Mouse (Mus musculus) thymus, postnatal 4 days (tissue): ENCODE results near the gene Usp2.

Experiments
- DNase-seq: peaks from one replicate; pipeline ENCODE4 v3.0.0; 2021

The Usp2 gene

GRCm38 (mm10) chr9:44047071-44047470 lies 19.8 kb upstream of the Usp2 start:
- DNase-seq, result peak; percentile 77

GRCm38 (mm10) chr9:44047571-44048490 lies 19.0 kb upstream of the Usp2 start:
- no peak for DNase-seq

GRCm38 (mm10) chr9:44048541-44049380 lies 18.1 kb upstream of the Usp2 start:
- DNase-seq, result no peak

GRCm38 (mm10) chr9:44049381-44050165 lies 17.2 kb upstream of the Usp2 start:
- no peak for DNase-seq

GRCm38 (mm10) chr9:44052855-44053254 lies 14.0 kb upstream of the Usp2 start:
- peak; percentile 56 for DNase-seq

GRCm38 (mm10) chr9:44053936-44054335 lies 12.9 kb upstream of the Usp2 start:
- no peak for DNase-seq

DNA sequence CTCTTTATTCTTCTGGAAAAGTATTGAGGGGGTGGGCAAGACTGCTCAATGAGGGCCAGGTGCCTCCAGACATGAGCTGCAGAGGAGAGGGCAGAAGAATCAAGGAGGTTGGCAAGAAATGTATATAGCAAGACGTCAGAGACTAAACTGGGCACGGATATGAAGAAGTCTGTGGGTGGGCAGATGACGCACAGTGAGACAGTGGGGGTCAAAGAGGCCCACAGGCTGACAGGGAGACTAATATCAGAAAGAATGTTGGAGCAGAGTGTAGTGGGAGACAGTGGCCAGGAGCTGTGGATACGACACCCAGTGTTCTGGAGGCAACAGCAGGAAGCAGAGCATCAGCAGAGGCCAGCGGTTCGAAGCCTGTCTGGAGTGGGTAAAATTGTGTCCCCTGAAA lies 8.2 kb upstream of the Usp2 start:
- DNase-seq, result no peak

GRCm38 (mm10) chr9:44065177-44065576 lies 1.6 kb upstream of the Usp2 start:
- no peak for DNase-seq

DNA sequence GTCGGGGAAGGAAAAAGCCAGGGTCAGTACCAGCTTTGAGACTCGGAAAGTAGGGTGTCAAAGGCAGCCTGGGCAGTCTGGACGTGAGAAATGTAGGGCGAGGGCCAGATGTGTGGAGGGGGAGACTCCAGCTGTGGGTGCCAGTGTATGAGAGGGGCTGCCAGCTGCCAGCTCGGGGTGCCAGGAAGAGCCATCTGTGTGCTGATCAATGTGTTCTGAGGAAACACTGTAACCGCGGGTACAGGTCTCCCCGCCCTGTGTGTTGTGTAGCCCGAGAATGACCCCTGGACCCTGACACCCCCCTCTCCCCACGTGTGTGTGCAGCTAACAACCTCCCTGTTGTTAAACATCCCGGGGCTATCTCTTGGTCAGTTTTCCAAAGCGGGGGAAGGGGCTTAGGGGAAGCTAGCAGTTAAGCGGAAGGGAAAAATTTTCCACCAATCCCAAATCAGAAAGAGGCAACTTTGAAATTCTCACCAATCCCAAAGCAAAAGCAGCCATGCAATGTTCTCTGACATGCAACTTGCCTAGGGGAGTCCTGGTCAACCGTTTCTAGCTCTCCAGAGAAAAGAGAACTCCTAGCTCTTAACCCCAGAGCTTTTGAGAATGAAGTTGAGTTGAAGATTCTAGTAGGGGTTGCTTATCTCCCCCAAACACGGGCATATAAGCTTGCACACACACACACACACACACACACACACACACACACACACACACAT lies 579 bp downstream of the Usp2 start:
- DNase-seq, result peak; percentile 75

GRCm38 (mm10) chr9:44067960-44068330 lies 1.1 kb downstream of the Usp2 start:
- no peak for DNase-seq

DNA sequence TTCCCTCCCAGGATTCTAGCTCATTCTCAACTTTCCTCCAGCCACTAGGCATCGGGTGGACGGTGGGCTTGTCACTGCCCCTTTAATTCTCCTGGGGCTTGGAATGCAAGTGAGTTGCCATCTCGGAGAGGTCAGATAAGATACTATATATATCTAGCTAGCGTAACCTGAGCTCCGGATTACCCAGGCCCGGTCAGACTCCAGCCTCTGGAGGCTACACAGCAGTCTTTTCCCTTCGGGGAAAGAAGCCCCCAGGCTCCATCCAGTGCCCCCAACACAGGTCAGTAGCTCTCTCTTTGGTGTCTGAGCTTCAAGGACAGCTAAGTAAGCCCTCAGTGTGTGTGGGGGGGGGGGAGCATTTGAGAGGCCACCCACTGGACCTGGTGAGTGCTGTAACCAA lies 2.4 kb downstream of the Usp2 start:
- no peak for DNase-seq

DNA sequence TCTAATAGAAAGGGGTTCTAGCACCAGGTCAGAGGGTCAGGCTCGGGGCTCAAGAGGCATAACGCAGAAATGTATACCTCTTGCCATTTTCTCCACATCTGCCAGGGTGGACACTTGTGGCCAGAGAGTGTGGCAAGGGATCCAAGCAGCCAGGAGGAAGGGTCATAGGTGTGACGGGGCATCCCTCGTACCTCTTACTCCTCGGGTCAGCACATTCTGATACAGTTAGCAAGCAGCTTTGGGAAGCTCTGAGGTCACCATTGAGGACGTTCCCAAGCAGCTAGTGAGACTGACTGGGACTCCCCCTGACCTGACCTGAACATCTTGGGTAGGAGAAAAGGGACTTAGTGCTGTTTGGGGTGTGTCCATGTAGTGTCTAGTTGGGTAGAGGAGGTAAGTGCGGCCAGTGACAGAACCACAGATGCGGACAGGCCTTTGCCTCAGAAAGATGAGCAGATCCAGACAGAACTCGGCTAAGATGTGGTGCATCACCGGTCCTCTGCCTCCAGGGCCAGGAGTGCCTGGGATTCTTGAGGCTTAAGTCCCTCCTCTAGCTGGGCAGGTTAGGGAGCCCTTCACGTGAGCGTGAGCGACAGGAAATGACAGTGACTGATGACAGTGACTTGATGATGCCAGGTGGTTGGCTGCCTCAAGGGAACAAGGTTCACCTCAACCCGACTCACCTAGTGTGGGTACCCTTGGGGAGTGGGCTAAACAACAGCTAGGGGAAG lies 3.5 kb downstream of the Usp2 start:
- DNase-seq, result no peak

GRCm38 (mm10) chr9:44070844-44071231 lies 4.0 kb downstream of the Usp2 start:
- DNase-seq, result no peak

DNA sequence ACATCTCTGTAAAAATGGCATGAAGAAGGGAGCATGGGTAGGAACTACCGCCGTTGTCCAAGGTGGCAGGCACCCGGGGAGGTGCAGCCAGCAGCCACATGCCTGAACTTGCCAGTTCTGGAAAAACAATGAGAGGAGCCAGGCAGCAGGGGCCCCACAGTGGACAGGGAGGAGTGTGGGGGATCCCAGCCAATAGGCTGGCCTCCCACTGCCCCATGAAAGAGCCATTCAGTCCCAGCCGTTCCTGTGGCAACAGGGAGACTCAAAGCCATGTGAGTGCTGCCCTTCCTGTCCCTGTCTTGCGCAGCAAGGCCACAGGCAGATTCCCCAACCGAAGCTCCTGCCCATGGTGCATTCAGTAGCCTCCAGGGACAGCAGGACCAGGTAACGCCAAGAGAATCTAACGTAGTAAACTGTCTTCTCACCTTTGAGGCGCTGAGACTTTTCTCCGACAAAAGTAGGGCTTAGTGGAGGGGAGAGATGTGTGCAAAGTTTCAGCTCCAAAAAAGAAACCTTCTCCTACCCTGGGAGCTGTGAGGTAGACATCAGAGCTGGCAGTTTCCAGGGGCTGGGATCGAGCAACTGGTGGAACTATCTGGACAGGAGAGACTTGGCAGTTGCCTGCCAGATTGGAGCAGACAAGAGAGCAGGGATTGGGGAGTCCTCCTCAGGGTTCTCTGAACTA lies 5.2 kb downstream of the Usp2 start:
- DNase-seq, result no peak

DNA sequence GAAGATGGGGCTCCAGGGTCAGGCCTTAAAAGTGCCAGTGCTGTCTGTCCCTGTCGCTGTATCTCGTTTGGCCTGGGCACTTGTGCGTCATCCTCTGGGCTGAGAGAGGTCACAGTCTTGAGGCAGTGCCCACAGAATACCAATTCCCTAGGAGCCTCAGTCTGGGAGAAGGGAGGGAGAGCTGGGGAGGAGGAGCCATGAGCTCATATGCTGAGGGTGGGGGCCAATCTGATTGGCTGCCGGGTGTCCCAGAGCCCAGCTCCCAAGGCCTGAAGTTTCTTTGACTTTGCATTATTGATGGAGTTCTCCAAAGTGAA lies 5.7 kb downstream of the Usp2 start:
- DNase-seq, result no peak

DNA sequence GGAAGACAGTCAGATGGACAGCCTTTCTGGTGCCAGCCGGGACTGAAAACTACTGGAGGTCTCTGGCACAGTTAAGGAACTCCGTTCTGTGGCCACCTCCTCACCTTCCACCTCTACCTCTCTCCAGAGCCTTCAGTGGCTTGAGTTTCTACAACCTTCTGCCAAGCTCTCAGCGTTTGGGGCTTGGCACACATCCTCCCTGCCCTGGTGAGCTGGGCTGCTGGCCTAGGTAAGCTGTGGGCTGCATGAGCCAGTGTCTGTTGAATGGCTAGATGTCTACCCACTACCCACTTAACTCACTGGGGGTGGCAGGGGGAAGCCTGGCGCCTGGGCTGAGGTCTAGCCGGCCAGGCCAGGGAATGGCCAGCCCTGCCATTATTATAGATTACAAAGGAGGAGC lies 6.3 kb downstream of the Usp2 start:
- DNase-seq, result no peak

DNA sequence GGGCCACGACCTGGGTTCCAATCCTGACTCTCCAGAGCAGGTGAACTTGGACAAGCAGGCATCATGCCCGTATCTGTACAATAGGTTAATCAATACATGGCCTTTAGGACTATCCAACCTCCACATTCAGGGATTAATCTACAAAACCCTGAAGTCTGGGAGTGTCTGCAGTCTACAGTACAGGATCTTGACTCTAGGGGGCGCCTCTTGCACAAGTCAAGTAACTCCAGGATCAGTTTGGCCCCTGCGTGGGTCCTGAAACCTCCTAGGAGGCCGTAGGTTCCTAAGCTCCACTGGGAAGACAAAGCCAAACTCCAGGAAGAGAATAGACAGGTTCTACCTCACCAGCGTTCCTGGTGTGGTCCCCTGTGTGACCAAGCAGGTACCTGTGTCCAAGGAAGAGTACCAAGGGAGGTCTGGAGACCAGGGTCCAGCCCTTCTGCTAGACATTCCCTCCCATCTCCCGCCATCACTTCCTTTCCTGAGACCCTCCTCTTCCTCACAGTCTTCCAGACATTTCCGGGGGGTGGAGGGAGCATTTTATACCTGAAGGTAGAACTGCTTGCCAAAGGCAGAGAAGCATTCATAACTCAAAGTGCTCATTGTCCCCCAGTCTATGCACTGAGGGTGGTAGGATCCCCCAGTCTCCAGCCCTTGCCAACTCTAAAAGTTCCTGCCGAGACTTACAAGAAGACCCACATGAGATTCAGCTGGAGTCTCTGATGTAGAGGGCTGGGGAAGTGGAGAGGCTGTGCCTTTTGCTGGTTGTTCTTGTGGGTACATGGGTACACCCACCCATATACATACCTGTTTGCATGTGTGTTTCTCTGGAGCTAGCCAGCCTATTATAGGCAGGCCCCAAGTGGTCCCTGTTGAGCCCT lies 7.8 kb downstream of the Usp2 start:
- DNase-seq, result peak; percentile 76

DNA sequence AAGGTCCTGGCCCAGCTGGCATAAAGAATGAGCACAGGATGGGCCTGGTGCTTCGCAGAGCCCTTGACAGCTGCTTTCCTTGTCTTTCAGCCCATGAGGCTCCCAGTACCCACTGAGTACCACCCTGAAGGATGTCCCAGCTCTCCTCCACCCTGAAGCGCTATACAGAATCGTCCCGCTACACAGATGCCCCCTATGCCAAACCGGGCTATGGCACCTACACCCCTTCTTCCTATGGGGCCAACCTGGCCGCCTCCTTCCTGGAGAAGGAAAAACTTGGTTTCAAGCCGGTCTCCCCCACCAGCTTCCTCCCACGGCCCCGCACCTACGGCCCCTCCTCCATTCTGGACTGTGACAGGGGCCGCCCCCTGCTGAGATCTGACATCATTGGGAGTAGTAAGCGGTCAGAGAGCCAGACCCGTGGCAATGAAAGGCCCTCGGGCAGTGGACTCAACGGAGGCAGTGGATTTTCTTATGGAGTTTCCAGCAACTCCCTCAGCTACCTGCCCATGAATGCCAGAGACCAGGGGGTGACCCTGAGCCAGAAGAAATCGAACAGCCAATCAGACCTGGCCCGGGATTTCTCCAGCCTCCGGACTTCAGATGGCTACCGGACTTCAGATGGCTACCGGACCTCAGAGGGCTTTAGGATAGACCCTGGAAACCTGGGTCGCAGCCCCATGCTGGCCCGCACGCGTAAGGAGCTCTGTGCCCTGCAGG lies 8.6 kb downstream of the Usp2 start:
- DNase-seq, result no peak

- DNase-seq, result no peak
These were observed 9.4 kb downstream of the Usp2 start for GRCm38 (mm10) chr9:44075996-44076763.
